Mouse (Mus musculus) embryo, embryonic 11 days (tissue): Measurements from ENCODE around the gene Gm5431.
A peak's percentile ranks its signal among the peaks of the same experiment; 100 is the strongest.
"Not testable (repeated sequence)": the region's sequence is repeated elsewhere in the genome, so short reads cannot be mapped to it uniquely, and the experiment has no call there.

Experiments
- DNase-seq: peaks from one replicate; pipeline ENCODE4 v3.0.0-alpha.2; 2015

The Gm5431 gene

GRCm38 (mm10) chr11:48902021-48902420 lies at the start of gene Gm5431:
Gm5431 (minus strand) TSS chr11:48902214.
- DNase-seq = no peak

GRCm38 (mm10) chr11:48946090-48946489 lies 44.1 kb upstream of the Gm5431 start, which contains the start of gene Psme2b:
Psme2b (minus strand) TSS chr11:48946190.
- DNase-seq = not testable (repeated sequence)

- not testable (repeated sequence) for DNase-seq
Observed at GRCm38 (mm10) chr11:48939286-48939685, 37.3 kb upstream of the Gm5431 start.

GRCm38 (mm10) chr11:48935291-48935690 lies 33.3 kb upstream of the Gm5431 start:
- DNase-seq = not testable (repeated sequence)

GRCm38 (mm10) chr11:48933923-48934322 lies 31.9 kb upstream of the Gm5431 start:
- DNase-seq = not testable (repeated sequence)

- DNase-seq = not testable (repeated sequence)
Observed at GRCm38 (mm10) chr11:48933422-48933821, 31.4 kb upstream of the Gm5431 start.

- DNase-seq = not testable (repeated sequence)
Observed at GRCm38 (mm10) chr11:48928068-48928467, 26.1 kb upstream of the Gm5431 start.

- not testable (repeated sequence) for DNase-seq
Observed at GRCm38 (mm10) chr11:48926437-48926836, 24.4 kb upstream of the Gm5431 start.

GRCm38 (mm10) chr11:48923818-48924217 lies 21.8 kb upstream of the Gm5431 start:
- DNase-seq = not testable (repeated sequence)

GRCm38 (mm10) chr11:48918380-48918779 lies 16.4 kb upstream of the Gm5431 start:
- no peak for DNase-seq

- DNase-seq = no peak
Observed at GRCm38 (mm10) chr11:48913611-48914010, 11.6 kb upstream of the Gm5431 start.

GRCm38 (mm10) chr11:48908459-48908858 lies 6.4 kb upstream of the Gm5431 start:
- DNase-seq = no peak

GRCm38 (mm10) chr11:48901567-48901930 lies 465 bp downstream of the Gm5431 start:
- DNase-seq = not testable (repeated sequence)

- DNase-seq = not testable (repeated sequence)
Observed at GRCm38 (mm10) chr11:48900654-48901566, 1.1 kb downstream of the Gm5431 start.

GRCm38 (mm10) chr11:48898812-48899431 lies 3.1 kb downstream of the Gm5431 start:
- no peak for DNase-seq

- DNase-seq = no peak
Observed at GRCm38 (mm10) chr11:48876680-48877079, 25.3 kb downstream of the Gm5431 start.

GRCm38 (mm10) chr11:48875343-48875837 lies 26.6 kb downstream of the Gm5431 start:
- not testable (repeated sequence) for DNase-seq

- peak; percentile 72 for DNase-seq
Observed at GRCm38 (mm10) chr11:48874465-48874864, 27.5 kb downstream of the Gm5431 start.

GRCm38 (mm10) chr11:48873591-48874290 lies 28.3 kb downstream of the Gm5431 start:
- no peak for DNase-seq

- no peak for DNase-seq
Observed at GRCm38 (mm10) chr11:48872695-48873300, 29.2 kb downstream of the Gm5431 start.

- peak; percentile 34 for DNase-seq
Observed at GRCm38 (mm10) chr11:48871817-48872541, 30.0 kb downstream of the Gm5431 start.
